Mouse (Mus musculus): ENCODE measurements at regions not wholly inside any gene's neighbourhood (a gene's known extent, or its start where the extent isn't known, plus 50 kb on each side); places are given as distances from the start of the nearest gene placed in this dataset.

GRCm38 (mm10) chr7:113010150-113010549, 56.4 kb downstream of the Rassf10 start:
- TF ChIP-seq POLR2A (IDR thresholded peaks at IDR 0.05; ENCODE audit: low read depth, low read length) (no peak), CTCF (IDR thresholded peaks at IDR 0.05; ENCODE audit: extremely low read depth, insufficient read depth, insufficient read length, insufficient replicate concordance) (no peak)
- H3K4me3 ChIP-seq (ENCODE audit: extremely low read depth, insufficient read depth, insufficient read length) = no peak overlapping the region

GRCm38 (mm10) chr7:113017092-113017755, 63.5 kb downstream of the Rassf10 start:
- no peaks in the 10 kb centered on the region for H3K36me3 ChIP-seq (ENCODE audit: control insufficient read depth, insufficient read depth, low read length)
- WGBS = 51% methylated on average over 8 of the region's 8 CpGs
- H3K4me1 ChIP-seq (ENCODE audit: control insufficient read depth, insufficient read depth, insufficient read length) = no peaks in the 10 kb centered on the region
- H3K4me3 ChIP-seq (ENCODE audit: extremely low read depth, insufficient read depth, insufficient read length) = no peak overlapping the region
- H3K27ac ChIP-seq (ENCODE audit: insufficient read depth, low read length) = no peak overlapping the region
- no peaks in the 10 kb centered on the region for H3K27me3 ChIP-seq (ENCODE audit: control insufficient read depth, insufficient read depth, low read length)
- TF ChIP-seq CTCF (IDR thresholded peaks at IDR 0.05; ENCODE audit: extremely low read depth, insufficient read depth, insufficient read length, insufficient replicate concordance) = no peak
- TF ChIP-seq POLR2A (IDR thresholded peaks at IDR 0.05; ENCODE audit: low read depth, low read length) = no peak
- DNase-seq (ENCODE audit: low read depth in 1 of 2, low spot score in 2 of 2) = no peak

More at GRCm38 (mm10) chr7:113010150-113010549, 56.4 kb downstream of the Rassf10 start:
- H3K27ac ChIP-seq (ENCODE audit: insufficient read depth, low read length) = no peak overlapping the region
- no peak for DNase-seq (ENCODE audit: low read depth in 1 of 2, low spot score in 2 of 2)
- no peaks in the 10 kb centered on the region for H3K36me3 ChIP-seq (ENCODE audit: control insufficient read depth, insufficient read depth, low read length)
- H3K27me3 ChIP-seq (ENCODE audit: control insufficient read depth, insufficient read depth, low read length) = no peaks in the 10 kb centered on the region
- no peaks in the 10 kb centered on the region for H3K4me1 ChIP-seq (ENCODE audit: control insufficient read depth, insufficient read depth, insufficient read length)
- WGBS = 96% methylated on average over 1 of the region's 1 CpGs

- no peaks in the 10 kb centered on the region for H3K27me3 ChIP-seq (ENCODE audit: control insufficient read depth, insufficient read depth, low read length)
- no peaks in the 10 kb centered on the region for H3K36me3 ChIP-seq (ENCODE audit: control insufficient read depth, insufficient read depth, low read length)
- no peak overlapping the region for H3K4me3 ChIP-seq (ENCODE audit: extremely low read depth, insufficient read depth, insufficient read length)
- TF ChIP-seq CTCF (IDR thresholded peaks at IDR 0.05; ENCODE audit: extremely low read depth, insufficient read depth, insufficient read length, insufficient replicate concordance) (no peak), POLR2A (IDR thresholded peaks at IDR 0.05; ENCODE audit: low read depth, low read length) (no peak)
- no peaks in the 10 kb centered on the region for H3K4me1 ChIP-seq (ENCODE audit: control insufficient read depth, insufficient read depth, insufficient read length)
- DNase-seq (ENCODE audit: low read depth in 1 of 2, low spot score in 2 of 2) = no peak
- 72% methylated on average over 5 of the region's 5 CpGs for whole genome bisulfite sequencing
- no peak overlapping the region for H3K27ac ChIP-seq (ENCODE audit: insufficient read depth, low read length)
These were observed 67.7 kb downstream of the Rassf10 start for GRCm38 (mm10) chr7:113021412-113021811.

DNA sequence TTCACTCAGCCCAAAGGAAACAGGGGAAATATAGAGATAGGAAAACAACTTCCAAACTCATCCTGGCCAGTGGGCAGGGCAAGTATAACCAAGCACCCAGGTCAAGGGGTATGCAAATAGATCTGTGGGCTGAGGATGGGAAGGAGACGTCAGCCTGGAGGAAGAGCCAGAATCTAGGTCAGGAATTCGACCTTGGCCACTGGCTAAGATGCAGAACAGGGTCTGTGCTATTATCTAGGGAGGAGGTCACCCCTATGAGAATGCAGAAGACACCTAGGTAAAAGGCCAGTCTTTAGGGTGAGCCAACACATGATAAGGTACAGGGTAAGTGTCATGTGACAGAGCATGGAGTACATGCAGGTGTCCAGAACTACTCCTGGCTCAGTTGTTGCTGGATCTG, 68.8 kb downstream of the Rassf10 start:
- no peaks in the 10 kb centered on the region for H3K4me1 ChIP-seq (ENCODE audit: control insufficient read depth, insufficient read depth, insufficient read length)
- H3K4me3 ChIP-seq (ENCODE audit: extremely low read depth, insufficient read depth, insufficient read length) = no peak overlapping the region
- WGBS = 51% methylated on average over 2 of the region's 2 CpGs
- DNase-seq (ENCODE audit: low read depth in 1 of 2, low spot score in 2 of 2) = no peak
- H3K36me3 ChIP-seq (ENCODE audit: control insufficient read depth, insufficient read depth, low read length) = no peaks in the 10 kb centered on the region
- H3K27me3 ChIP-seq (ENCODE audit: control insufficient read depth, insufficient read depth, low read length) = no peaks in the 10 kb centered on the region
- H3K27ac ChIP-seq (ENCODE audit: insufficient read depth, low read length) = no peak overlapping the region
- TF ChIP-seq CTCF (IDR thresholded peaks at IDR 0.05; ENCODE audit: extremely low read depth, insufficient read depth, insufficient read length, insufficient replicate concordance) (no peak), POLR2A (IDR thresholded peaks at IDR 0.05; ENCODE audit: low read depth, low read length) (no peak)

DNA sequence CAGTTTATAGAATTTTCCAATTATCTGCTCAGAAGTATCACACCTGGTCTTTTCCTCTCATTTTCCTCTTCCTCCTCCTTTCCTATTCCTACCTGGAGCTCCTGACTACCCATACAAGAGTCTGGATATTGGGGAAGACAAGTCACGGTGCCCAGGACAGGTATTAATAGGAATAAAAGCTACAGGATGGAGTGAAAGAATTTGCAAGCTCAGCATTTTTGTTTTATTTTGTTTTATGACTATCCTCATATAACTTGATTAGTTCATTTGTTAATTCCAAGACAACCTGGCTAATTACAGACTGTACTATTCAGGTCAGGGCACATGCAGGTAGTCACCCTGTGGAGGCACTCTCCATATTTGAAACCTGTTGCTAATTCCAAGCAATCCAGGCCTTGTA, 72.0 kb downstream of the Rassf10 start:
- Histone ChIP-seq H3K4me3 (ENCODE audit: extremely low read depth, insufficient read depth, insufficient read length) (no peak overlapping the region), H3K27me3 (ENCODE audit: control insufficient read depth, insufficient read depth, low read length) (no peaks in the 10 kb centered on the region), H3K4me1 (ENCODE audit: control insufficient read depth, insufficient read depth, insufficient read length) (no peaks in the 10 kb centered on the region), H3K27ac (ENCODE audit: insufficient read depth, low read length) (no peak overlapping the region), H3K36me3 (ENCODE audit: control insufficient read depth, insufficient read depth, low read length) (no peaks in the 10 kb centered on the region)
- no peak for DNase-seq (ENCODE audit: low read depth in 1 of 2, low spot score in 2 of 2)
- TF ChIP-seq CTCF (IDR thresholded peaks at IDR 0.05; ENCODE audit: extremely low read depth, insufficient read depth, insufficient read length, insufficient replicate concordance) (no peak), POLR2A (IDR thresholded peaks at IDR 0.05; ENCODE audit: low read depth, low read length) (no peak)
- WGBS = 85% methylated on average over 1 of the region's 1 CpGs

GRCm38 (mm10) chr7:113026290-113027075, 72.7 kb downstream of the Rassf10 start:
- WGBS = 87% methylated on average over 10 of the region's 10 CpGs
- Histone ChIP-seq H3K4me1 (ENCODE audit: control insufficient read depth, insufficient read depth, insufficient read length) (no peaks in the 10 kb centered on the region), H3K27ac (ENCODE audit: insufficient read depth, low read length) (no peak overlapping the region), H3K4me3 (ENCODE audit: extremely low read depth, insufficient read depth, insufficient read length) (no peak overlapping the region), H3K36me3 (ENCODE audit: control insufficient read depth, insufficient read depth, low read length) (no peaks in the 10 kb centered on the region), H3K27me3 (ENCODE audit: control insufficient read depth, insufficient read depth, low read length) (no peaks in the 10 kb centered on the region)
- TF ChIP-seq POLR2A (IDR thresholded peaks at IDR 0.05; ENCODE audit: low read depth, low read length) (no peak), CTCF (IDR thresholded peaks at IDR 0.05; ENCODE audit: extremely low read depth, insufficient read depth, insufficient read length, insufficient replicate concordance) (no peak)
- DNase-seq (ENCODE audit: low read depth in 1 of 2, low spot score in 2 of 2) = no peak

Measured in spleen, adult 2 months (tissue).